Mouse (Mus musculus): ENCODE results near the gene Sgsm1.

GRCm38 (mm10) chr5:113323784-113324638 lies 13.4 kb upstream of the Sgsm1 start:
- TF ChIP-seq ZNF384 (IDR thresholded peaks at IDR 0.05; ENCODE audit: low read depth, low read length), result no peak
- TF ChIP-seq ZC3H11A (IDR thresholded peaks at IDR 0.05; ENCODE audit: borderline replicate concordance, low read depth, low read length), result no peak
- TF ChIP-seq MAFK (IDR thresholded peaks at IDR 0.05; ENCODE audit: insufficient read depth, low read depth, low read length), result peak; percentile 38; the same call in 1 of the 2 replicates

All from ES-E14 (cell line).